Mouse (Mus musculus) myocyte (in vitro differentiated cells): ENCODE measurements around the gene Gm49673.
"Not testable (repeated sequence)": the region's sequence is repeated elsewhere in the genome, so short reads cannot be mapped to it uniquely, and the experiment has no call there.

Experiments
- CEBPB ChIP-seq: IDR thresholded peaks from 2 replicates; pipeline ENCODE4 v1.6.1; 2011; ENCODE audit warnings: mild to moderate bottlenecking, moderate library complexity; ENCODE audit not compliant: poor library complexity, insufficient read depth, severe bottlenecking
- E2F4 ChIP-seq: IDR thresholded peaks from one replicate; pipeline ENCODE4 v1.6.1; 2011; ENCODE audit warnings: mild to moderate bottlenecking, control low read depth, moderate library complexity; ENCODE audit not compliant: insufficient read depth
- MAX ChIP-seq: IDR thresholded peaks from one replicate; pipeline ENCODE4 v1.6.1; 2011; ENCODE audit warnings: low read depth, mild to moderate bottlenecking, control low read depth
- MYOD1 ChIP-seq, 3 experiments: IDR thresholded peaks; one replicate each; pipeline ENCODE4 v1.6.1; 2011; ENCODE audit warnings: control low read depth in 2 of 3, low read depth in 2 of 3, mild to moderate bottlenecking in 2 of 3, moderate library complexity in 1 of 3; ENCODE audit not compliant: insufficient read length in 2 of 3, control insufficient read depth in 1 of 3
- MYOG ChIP-seq, 3 experiments: IDR thresholded peaks; one replicate each; pipeline ENCODE4 v1.6.1; 2011; ENCODE audit warnings: control low read depth in 2 of 3, low read depth in 2 of 3, mild to moderate bottlenecking in 2 of 3; ENCODE audit not compliant: insufficient read length in 2 of 3, control insufficient read depth in 1 of 3, insufficient read depth in 1 of 3
- POLR2A ChIP-seq: IDR thresholded peaks from one replicate; pipeline ENCODE4 v1.6.1; 2011; ENCODE audit warnings: low read depth, mild to moderate bottlenecking, control low read depth, moderate library complexity; ENCODE audit not compliant: insufficient read length
- POLR2AphosphoS2 ChIP-seq: IDR thresholded peaks from one replicate; pipeline ENCODE4 v1.6.1; 2011; ENCODE audit warnings: low read depth, control low read depth; ENCODE audit not compliant: insufficient read length
- REST ChIP-seq: IDR thresholded peaks from one replicate; pipeline ENCODE4 v1.6.1; 2011; ENCODE audit warnings: mild to moderate bottlenecking, control low read depth, moderate library complexity; ENCODE audit not compliant: insufficient read depth, insufficient read length
- SRF ChIP-seq: IDR thresholded peaks from one replicate; pipeline ENCODE4 v1.6.1; 2011; ENCODE audit warnings: low read depth; ENCODE audit not compliant: control insufficient read depth, insufficient read length
- TCF12 ChIP-seq: IDR thresholded peaks from one replicate; pipeline ENCODE4 v1.6.1; 2011; ENCODE audit warnings: mild to moderate bottlenecking, control low read depth; ENCODE audit not compliant: poor library complexity, insufficient read depth, severe bottlenecking
- TCF3 ChIP-seq: IDR thresholded peaks from one replicate; pipeline ENCODE4 v1.6.1; 2011; ENCODE audit warnings: low read depth, control low read depth; ENCODE audit not compliant: insufficient read length
- USF1 ChIP-seq: IDR thresholded peaks from one replicate; pipeline ENCODE4 v1.6.1; 2011; ENCODE audit warnings: low read depth, mild to moderate bottlenecking, control low read depth, moderate library complexity

DNA sequence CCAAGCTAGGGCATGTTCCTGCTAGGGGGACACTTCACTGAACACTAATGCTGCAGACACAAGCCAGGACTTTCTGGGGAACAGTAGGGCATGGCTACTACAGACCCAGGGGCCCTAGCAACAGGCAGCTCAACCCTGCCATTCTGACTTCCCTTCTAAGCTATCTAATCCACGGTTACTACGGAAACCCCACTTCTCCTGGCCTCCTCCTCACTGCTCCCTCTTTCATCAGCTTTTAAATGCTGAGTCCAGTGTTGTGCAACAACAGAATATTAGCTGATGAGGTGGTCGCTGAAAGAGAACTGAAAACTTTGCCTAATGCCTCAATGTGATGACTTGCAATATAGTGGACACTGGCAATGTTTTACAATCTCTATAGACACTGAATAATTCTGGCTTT lies 7.4 kb downstream of the Gm49673 start:
- TF ChIP-seq MYOG (IDR thresholded peaks at IDR 0.05; ENCODE audit: control insufficient read depth in 1 of 3, insufficient read depth in 1 of 3, insufficient read length in 2 of 3, low read depth in 2 of 3); POLR2A; SRF; MAX; REST; POLR2AphosphoS2; USF1; TCF12; TCF3; E2F4; MYOD1 (IDR thresholded peaks at IDR 0.05; ENCODE audit: control insufficient read depth in 1 of 3, insufficient read length in 2 of 3, low read depth in 2 of 3); CEBPB: not testable (repeated sequence)
